Mouse (Mus musculus) midbrain, embryonic 13.5 days (tissue): ENCODE results near the gene Fggy. TPM values are rescaled to one million over a fixed set of nuclear protein-coding genes. Genes with fewer than 3 reads are reported as not detected.

ENCODE experiments used
- ATAC-seq: fragments of 200-750 bp; cut with Nextera tagmentation; 2 replicates; pipeline ENCODE4 v1.8.0; 2017; ENCODE audit warnings: mild to moderate bottlenecking, moderate TSS enrichment, moderate library complexity
- H3K27ac ChIP-seq: fragments of 300-500 bp; sonication (generic); 2 replicates; pipeline ENCODE4 v1.5.1; 2015; ENCODE audit warnings: inconsistent platforms, mild to moderate bottlenecking, moderate library complexity
- H3K27me3 ChIP-seq: fragments of 300-500 bp; sonication (generic); 2 replicates; pipeline ENCODE4 v1.6.1; 2015; ENCODE audit warnings: mild to moderate bottlenecking, inconsistent platforms
- H3K36me3 ChIP-seq: fragments of 300-500 bp; sonication (generic); 2 replicates; pipeline ENCODE4 v1.6.1; 2015; ENCODE audit warnings: mild to moderate bottlenecking, inconsistent platforms
- H3K4me1 ChIP-seq: fragments of 300-500 bp; sonication (generic); replicated peaks from 2 replicates; pipeline ENCODE4 v1.6.1; 2015; ENCODE audit warnings: inconsistent platforms
- H3K4me2 ChIP-seq: fragments of 300-500 bp; sonication (generic); replicated peaks from 2 replicates; pipeline ENCODE4 v1.6.1; 2015; ENCODE audit warnings: moderate library complexity, mild to moderate bottlenecking, inconsistent platforms
- H3K4me3 ChIP-seq: fragments of 300-500 bp; sonication (generic); replicated peaks from 2 replicates; pipeline ENCODE4 v1.5.1; 2015; ENCODE audit warnings: mild to moderate bottlenecking, inconsistent platforms
- H3K9ac ChIP-seq: fragments of 300-500 bp; sonication (generic); replicated peaks from 2 replicates; pipeline ENCODE4 v1.6.1; 2015; ENCODE audit warnings: mild to moderate bottlenecking, inconsistent platforms
- H3K9me3 ChIP-seq: fragments of 300-500 bp; sonication (generic); 2 replicates; pipeline ENCODE4 v1.6.1; 2016; ENCODE audit warnings: mild to moderate bottlenecking, inconsistent platforms
- WGBS: fragments of 180-500 bp; shearing (Covaris S2); methylation state at CpG from one replicate; pipeline ENCODE4 v1.1.7; 2015; 5-methylcytosine and 5-hydroxymethylcytosine counted together
- polyA plus RNA-seq: library from polyadenylated mRNA; unstranded; fragments of >200 nt; fragmentation: Nextera tagmentation; extraction: Ambion mirVana; gene quantifications from 2 replicates; pipeline ENCODE4 v1.2.1, GENCODE M21; 2015

Fggy gene
- polyA plus RNA-seq, 1 experiment from 2014 or later, result 7.5 TPM

- ATAC-seq, result no peak
- no peaks in the 10 kb centered on the region for H3K9me3 ChIP-seq
- no peak overlapping the region for H3K9ac ChIP-seq
- H3K27ac ChIP-seq, result no peak overlapping the region
- H3K4me2 ChIP-seq, result no peak overlapping the region
- 77% methylated on average over 1 of the region's 1 CpGs for WGBS
- H3K4me1 ChIP-seq, result no peaks in the 10 kb centered on the region
- no peaks in the 10 kb centered on the region for H3K27me3 ChIP-seq
- H3K4me3 ChIP-seq, result no peak overlapping the region
- no peaks in the 10 kb centered on the region for H3K36me3 ChIP-seq
These were observed 152.4 kb downstream of the Fggy start for GRCm38 (mm10) chr4:95709750-95710149.

DNA sequence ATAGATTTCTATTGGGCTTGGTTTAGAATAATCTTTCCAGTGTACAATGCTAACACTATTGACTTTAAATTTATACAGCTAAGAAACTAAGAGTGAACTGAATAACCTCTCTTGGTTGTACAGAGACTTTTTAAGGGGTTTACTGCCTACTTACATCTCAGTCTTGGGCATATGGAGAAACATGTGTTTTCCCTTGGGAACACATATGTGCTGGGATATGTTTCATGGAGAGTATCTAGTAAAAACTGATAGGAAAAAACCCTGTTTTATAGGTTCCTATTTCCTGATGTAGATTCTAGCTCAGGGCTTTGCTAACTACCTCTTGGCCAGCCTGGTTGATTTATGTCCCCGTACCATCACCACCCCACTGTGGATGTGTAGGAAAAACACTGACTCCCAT is 155.5 kb downstream of the Fggy start:
- no peak overlapping the region for H3K4me2 ChIP-seq
- H3K27ac ChIP-seq, result no peak overlapping the region
- 90% methylated on average over 1 of the region's 1 CpGs for WGBS
- ATAC-seq, result no peak
- no peak overlapping the region for H3K9ac ChIP-seq
- H3K9me3 ChIP-seq, result no peaks in the 10 kb centered on the region
- H3K4me1 ChIP-seq, result no peaks in the 10 kb centered on the region
- H3K27me3 ChIP-seq, result no peaks in the 10 kb centered on the region
- H3K4me3 ChIP-seq, result no peak overlapping the region
- no peaks in the 10 kb centered on the region for H3K36me3 ChIP-seq

- H3K4me3 ChIP-seq, result no peak overlapping the region
- no peaks in the 10 kb centered on the region for H3K4me1 ChIP-seq
- H3K9me3 ChIP-seq, result no peaks in the 10 kb centered on the region
- H3K36me3 ChIP-seq, result no peaks in the 10 kb centered on the region
- H3K9ac ChIP-seq, result no peak overlapping the region
- no peak overlapping the region for H3K27ac ChIP-seq
- WGBS, result 89% methylated on average over 3 of the region's 3 CpGs
- no peaks in the 10 kb centered on the region for H3K27me3 ChIP-seq
- H3K4me2 ChIP-seq, result no peak overlapping the region
- no peak for ATAC-seq
These were observed 156.0 kb downstream of the Fggy start for GRCm38 (mm10) chr4:95713271-95713670.

GRCm38 (mm10) chr4:95716137-95716536 is 158.8 kb downstream of the Fggy start:
- H3K4me3 ChIP-seq, result no peak overlapping the region
- no peak overlapping the region for H3K9ac ChIP-seq
- H3K27ac ChIP-seq, result no peak overlapping the region
- no peaks in the 10 kb centered on the region for H3K4me1 ChIP-seq
- no peaks in the 10 kb centered on the region for H3K36me3 ChIP-seq
- WGBS, result 84% methylated on average over 3 of the region's 3 CpGs
- H3K4me2 ChIP-seq, result no peak overlapping the region
- no peaks in the 10 kb centered on the region for H3K9me3 ChIP-seq
- no peak for ATAC-seq
- H3K27me3 ChIP-seq, result no peaks in the 10 kb centered on the region

DNA sequence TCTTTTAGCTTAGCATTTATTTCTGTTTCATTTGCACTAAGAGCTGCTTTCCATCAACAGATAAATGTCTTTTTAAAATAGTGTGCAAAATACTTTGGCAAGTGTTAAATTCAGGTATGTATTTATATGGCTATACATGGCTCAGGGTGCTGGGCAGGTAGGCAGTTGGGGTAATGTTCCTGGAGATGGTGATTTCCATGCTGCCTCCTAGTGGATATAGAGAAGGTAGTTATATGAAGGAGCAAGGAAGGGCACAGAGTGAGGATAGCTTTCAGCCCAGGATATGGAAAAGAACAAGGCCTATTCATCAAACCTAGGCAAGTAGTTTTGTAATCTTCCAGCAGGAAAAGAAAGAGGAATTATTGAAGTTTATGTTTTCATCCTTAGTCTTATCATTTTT is 166.3 kb downstream of the Fggy start:
- no peaks in the 10 kb centered on the region for H3K36me3 ChIP-seq
- H3K9me3 ChIP-seq, result no peaks in the 10 kb centered on the region
- H3K4me1 ChIP-seq, result no peaks in the 10 kb centered on the region
- H3K4me3 ChIP-seq, result no peak overlapping the region
- no peak for ATAC-seq
- no peak overlapping the region for H3K27ac ChIP-seq
- no peak overlapping the region for H3K4me2 ChIP-seq
- H3K27me3 ChIP-seq, result no peaks in the 10 kb centered on the region
- H3K9ac ChIP-seq, result no peak overlapping the region

DNA sequence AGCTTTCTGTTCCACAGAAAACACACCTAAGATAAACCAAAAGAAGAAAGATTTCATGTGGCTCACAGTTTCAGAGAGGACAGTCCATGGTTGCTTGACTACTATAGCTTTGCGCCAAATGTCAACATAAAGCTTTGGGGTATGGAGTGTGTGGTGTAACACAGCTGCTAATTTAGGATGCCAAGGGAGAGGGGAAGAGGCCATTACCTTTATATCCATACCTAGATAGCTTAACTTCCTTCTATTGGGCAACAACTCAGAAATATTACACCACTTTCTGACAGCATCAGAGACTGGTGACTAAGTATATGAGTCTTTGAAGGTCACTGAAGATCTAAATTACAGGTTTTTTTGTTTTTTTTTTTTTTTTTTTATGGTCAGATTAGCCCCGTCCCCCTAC is 169.1 kb downstream of the Fggy start:
- H3K4me2 ChIP-seq, result no peak overlapping the region
- H3K4me1 ChIP-seq, result peaks cover 4% of the 10 kb centered on the region; the same call in 1 of the 2 replicates
- no peaks in the 10 kb centered on the region for H3K36me3 ChIP-seq
- 88% methylated on average over 2 of the region's 2 CpGs for WGBS
- no peak overlapping the region for H3K27ac ChIP-seq
- no peak overlapping the region for H3K4me3 ChIP-seq
- H3K9ac ChIP-seq, result no peak overlapping the region
- no peaks in the 10 kb centered on the region for H3K27me3 ChIP-seq
- H3K9me3 ChIP-seq, result no peaks in the 10 kb centered on the region
- ATAC-seq, result no peak

- Histone ChIP-seq H3K27ac (no peak overlapping the region), H3K4me2 (no peak overlapping the region), H3K4me1 (peaks cover 15% of the 10 kb centered on the region), H3K27me3 (no peaks in the 10 kb centered on the region), H3K4me3 (no peak overlapping the region), H3K9me3 (no peaks in the 10 kb centered on the region), H3K36me3 (no peaks in the 10 kb centered on the region), H3K9ac (no peak overlapping the region)
- no peak for ATAC-seq
- 49% methylated on average over 3 of the region's 3 CpGs for WGBS
These were observed 172.0 kb downstream of the Fggy start for GRCm38 (mm10) chr4:95729142-95729826.

GRCm38 (mm10) chr4:95731110-95731509 is 173.8 kb downstream of the Fggy start:
- Histone ChIP-seq H3K4me2 (no peak overlapping the region), H3K9ac (no peak overlapping the region), H3K27ac (no peak overlapping the region), H3K27me3 (no peaks in the 10 kb centered on the region), H3K4me3 (no peak overlapping the region), H3K9me3 (no peaks in the 10 kb centered on the region), H3K4me1 (peaks cover 15% of the 10 kb centered on the region), H3K36me3 (no peaks in the 10 kb centered on the region)
- WGBS, result 83% methylated on average over 2 of the region's 2 CpGs
- no peak for ATAC-seq

DNA sequence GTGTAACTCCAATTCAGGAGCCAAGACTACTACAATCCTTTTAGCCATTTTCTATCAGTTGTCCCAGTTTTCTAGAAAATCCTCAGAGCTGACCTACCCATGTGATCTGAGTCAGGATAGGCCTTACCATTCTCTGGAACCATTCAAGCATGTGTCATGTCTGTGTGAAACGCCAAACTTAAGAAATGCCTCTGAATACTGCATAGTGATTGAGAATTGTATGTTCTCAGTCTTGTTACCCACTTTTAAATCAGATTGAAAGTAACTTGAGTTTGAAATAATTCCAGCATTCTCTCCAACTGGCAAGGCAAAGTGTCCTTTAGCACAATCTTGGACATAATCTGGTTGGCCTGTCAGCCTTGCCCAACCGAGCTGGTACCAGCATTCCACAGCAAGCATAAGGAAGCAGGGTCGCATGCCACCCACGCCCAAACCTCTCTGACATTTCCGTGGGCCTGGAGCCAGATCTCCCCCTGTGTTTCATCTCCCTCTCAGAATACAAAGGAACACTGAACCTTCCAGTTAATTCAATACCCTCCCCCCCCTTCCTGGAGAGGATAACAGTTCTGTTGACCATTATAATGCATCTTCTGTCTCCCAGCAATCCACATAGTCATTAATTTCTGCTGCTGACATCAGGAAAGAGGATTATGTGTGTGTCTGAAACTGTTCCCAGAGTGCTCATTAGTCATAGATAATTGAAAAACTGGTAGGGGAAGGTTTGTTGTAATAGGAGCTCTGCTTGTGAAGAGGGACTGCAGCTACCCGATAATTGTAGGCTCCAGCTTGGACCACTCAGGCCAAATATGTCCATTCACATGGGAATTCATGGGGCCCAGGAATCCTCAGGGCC is 176.3 kb downstream of the Fggy start:
- H3K36me3 ChIP-seq, result no peaks in the 10 kb centered on the region
- H3K4me2 ChIP-seq, result no peak overlapping the region
- peak overlapping the region; percentile 49; the same call in 1 of the 2 replicates for H3K27ac ChIP-seq
- peak; percentile 82 for ATAC-seq
- no peak overlapping the region for H3K4me3 ChIP-seq
- H3K4me1 ChIP-seq, result peaks cover 21% of the 10 kb centered on the region
- no peaks in the 10 kb centered on the region for H3K9me3 ChIP-seq
- no peaks in the 10 kb centered on the region for H3K27me3 ChIP-seq
- H3K9ac ChIP-seq, result no peak overlapping the region
- 26% methylated on average over 6 of the region's 6 CpGs for WGBS

GRCm38 (mm10) chr4:95735967-95736366 is 178.7 kb downstream of the Fggy start:
- H3K27ac ChIP-seq, result no peak overlapping the region
- H3K9ac ChIP-seq, result no peak overlapping the region
- no peak overlapping the region for H3K4me2 ChIP-seq
- no peak for ATAC-seq
- peaks cover 19% of the 10 kb centered on the region for H3K4me1 ChIP-seq
- WGBS, result 96% methylated on average over 4 of the region's 4 CpGs
- H3K4me3 ChIP-seq, result no peak overlapping the region
- no peaks in the 10 kb centered on the region for H3K36me3 ChIP-seq
- H3K9me3 ChIP-seq, result no peaks in the 10 kb centered on the region
- no peaks in the 10 kb centered on the region for H3K27me3 ChIP-seq

DNA sequence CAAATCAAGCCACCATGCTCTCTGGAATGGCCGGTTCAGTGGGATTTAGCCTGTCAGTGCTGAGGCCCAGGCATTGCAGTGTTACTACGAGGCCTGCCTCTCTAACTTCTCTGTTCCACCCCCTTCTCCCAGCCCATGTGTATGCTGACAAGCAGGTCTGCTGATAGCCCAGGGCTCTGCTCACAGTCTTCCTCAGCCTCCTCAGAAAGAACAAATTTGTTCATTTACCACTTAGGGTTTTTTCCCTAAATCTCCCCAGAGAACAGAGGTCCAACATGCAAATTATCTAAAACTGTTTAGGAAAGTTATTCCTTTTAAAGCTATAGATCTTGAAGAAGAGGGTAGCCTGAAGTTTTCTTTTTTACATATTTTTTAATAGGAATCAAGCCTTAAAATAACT is 179.4 kb downstream of the Fggy start:
- no peaks in the 10 kb centered on the region for H3K9me3 ChIP-seq
- 77% methylated on average over 2 of the region's 2 CpGs for WGBS

DNA sequence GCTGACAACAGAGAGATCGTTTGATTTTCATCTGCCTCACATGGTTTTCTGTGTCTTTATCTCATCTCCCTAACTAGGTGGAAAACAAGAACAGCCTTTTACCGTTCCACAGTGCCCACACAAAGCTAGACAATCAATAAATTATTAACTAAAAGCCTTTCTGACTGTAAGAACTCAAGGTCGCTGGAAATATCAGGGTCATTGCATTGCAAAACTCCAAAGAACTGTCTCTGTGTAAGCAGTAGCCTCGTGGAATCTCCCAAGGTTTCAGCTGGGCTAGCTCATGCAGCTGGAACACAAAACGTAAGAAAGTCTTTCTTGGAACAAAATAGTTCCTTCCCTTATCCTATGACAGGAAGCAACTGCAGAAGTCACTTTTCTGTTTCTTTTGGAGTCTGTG is 180.9 kb downstream of the Fggy start:
- H3K4me1 ChIP-seq, result peaks cover 18% of the 10 kb centered on the region
- no peaks in the 10 kb centered on the region for H3K36me3 ChIP-seq
- H3K4me2 ChIP-seq, result no peak overlapping the region
- no peak for ATAC-seq
- no peak overlapping the region for H3K27ac ChIP-seq
- no peak overlapping the region for H3K4me3 ChIP-seq
- 42% methylated on average over 5 of the region's 5 CpGs for WGBS
- H3K27me3 ChIP-seq, result no peaks in the 10 kb centered on the region
- no peaks in the 10 kb centered on the region for H3K9me3 ChIP-seq
- H3K9ac ChIP-seq, result no peak overlapping the region

More for the DNA sequence above, 179.4 kb downstream of the Fggy start:
- Histone ChIP-seq H3K27me3 (no peaks in the 10 kb centered on the region), H3K4me1 (peaks cover 19% of the 10 kb centered on the region), H3K27ac (no peak overlapping the region), H3K36me3 (no peaks in the 10 kb centered on the region), H3K4me2 (no peak overlapping the region), H3K9ac (no peak overlapping the region), H3K4me3 (no peak overlapping the region)
- ATAC-seq, result no peak
